Mouse (Mus musculus): ENCODE measurements around the gene Acot5.
"Not testable (repeated sequence)": the region's sequence is repeated elsewhere in the genome, so short reads cannot be mapped to it uniquely, and the experiment has no call there.

DNA sequence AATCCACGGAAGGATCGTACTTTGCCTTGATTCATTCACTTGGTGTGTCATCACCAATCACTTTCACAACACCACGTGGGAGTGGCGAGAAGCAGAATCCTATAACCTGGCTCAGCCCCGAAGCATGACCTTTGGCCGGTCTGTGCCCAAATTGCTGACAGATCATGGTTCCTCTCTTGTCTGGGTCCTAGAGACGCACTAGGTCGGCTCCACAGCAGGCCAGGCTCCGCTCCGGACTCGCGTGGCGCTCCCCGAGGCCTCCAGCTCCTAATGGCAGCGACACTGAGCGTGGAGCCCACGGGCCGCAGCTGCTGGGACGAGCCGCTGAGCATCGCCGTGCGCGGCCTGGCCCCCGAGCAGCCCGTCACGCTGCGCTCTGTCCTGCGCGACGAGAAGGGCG lies 30.9 kb upstream of the Acot5 start, which contains the start of gene Acot4:
- not testable (repeated sequence) for TF ChIP-seq CTCF, POLR2A (IDR thresholded peaks at IDR 0.05; ENCODE audit: insufficient read depth, low read depth, low read length)
